Mouse (Mus musculus): Measurements from ENCODE around the gene Rnf215.
"Not testable (repeated sequence)": the region's sequence is repeated elsewhere in the genome, so short reads cannot be mapped to it uniquely, and the experiment has no call there.

The Rnf215 gene

GRCm38 (mm10) chr11:4134986-4135935 lies at the start of gene Rnf215:
TSS of gene Rnf215 (plus strand) at chr11:4135202.
- DNase-seq (ENCODE audit: low read depth) = peak; percentile 91

GRCm38 (mm10) chr11:4086246-4086645 lies 48.8 kb upstream of the Rnf215 start:
- peak; percentile 58 for DNase-seq (ENCODE audit: low read depth)

- DNase-seq (ENCODE audit: low read depth) = no peak
Measured at GRCm38 (mm10) chr11:4087267-4087666, 47.7 kb upstream of the Rnf215 start.

GRCm38 (mm10) chr11:4093459-4094377 lies 41.3 kb upstream of the Rnf215 start:
- no peak for DNase-seq (ENCODE audit: low read depth)

- DNase-seq (ENCODE audit: low read depth) = peak; percentile 90
Measured at GRCm38 (mm10) chr11:4094378-4095170, 40.4 kb upstream of the Rnf215 start.

GRCm38 (mm10) chr11:4095171-4096053 lies 39.6 kb upstream of the Rnf215 start, which contains the start of gene Mtfp1:
TSS of gene Mtfp1 (minus strand) at chr11:4095445.
- peak; percentile 84 for DNase-seq (ENCODE audit: low read depth)

GRCm38 (mm10) chr11:4096054-4096984 lies 38.7 kb upstream of the Rnf215 start:
- DNase-seq (ENCODE audit: low read depth) = peak; percentile 99

- peak; percentile 13 for DNase-seq (ENCODE audit: low read depth)
Measured at GRCm38 (mm10) chr11:4097091-4097621, 37.8 kb upstream of the Rnf215 start.

GRCm38 (mm10) chr11:4098120-4098519 lies 36.9 kb upstream of the Rnf215 start:
- peak; percentile 76 for DNase-seq (ENCODE audit: low read depth)

GRCm38 (mm10) chr11:4098816-4099215 lies 36.2 kb upstream of the Rnf215 start:
- DNase-seq (ENCODE audit: low read depth) = no peak

- no peak for DNase-seq (ENCODE audit: low read depth)
Measured at GRCm38 (mm10) chr11:4099447-4099846, 35.6 kb upstream of the Rnf215 start.

- peak; percentile 94 for DNase-seq (ENCODE audit: low read depth)
Measured at GRCm38 (mm10) chr11:4101851-4102250, 33.2 kb upstream of the Rnf215 start.

- DNase-seq (ENCODE audit: low read depth) = no peak
Measured at GRCm38 (mm10) chr11:4103522-4103921, 31.5 kb upstream of the Rnf215 start.

- no peak for DNase-seq (ENCODE audit: low read depth)
Measured at GRCm38 (mm10) chr11:4104989-4105388, 30.0 kb upstream of the Rnf215 start.

- DNase-seq (ENCODE audit: low read depth) = no peak
Measured at GRCm38 (mm10) chr11:4105444-4105843, 29.6 kb upstream of the Rnf215 start.

- not testable (repeated sequence) for DNase-seq (ENCODE audit: low read depth)
Measured at GRCm38 (mm10) chr11:4107901-4108300, 27.1 kb upstream of the Rnf215 start.

GRCm38 (mm10) chr11:4108691-4109090 lies 26.3 kb upstream of the Rnf215 start:
- no peak for DNase-seq (ENCODE audit: low read depth)

- DNase-seq (ENCODE audit: low read depth) = no peak
Measured at GRCm38 (mm10) chr11:4112033-4112432, 23.0 kb upstream of the Rnf215 start.

GRCm38 (mm10) chr11:4112861-4113260 lies 22.1 kb upstream of the Rnf215 start:
- no peak for DNase-seq (ENCODE audit: low read depth)
